Mouse (Mus musculus) hindbrain, embryonic 15.5 days (tissue): ENCODE data around the gene Slc35b2. TPM values are rescaled to one million over a fixed set of nuclear protein-coding genes. Genes with fewer than 3 reads are reported as not detected.

Source experiments
- polyA plus RNA-seq: library from polyadenylated mRNA; unstranded; fragments of >200 nt; fragmentation: Nextera tagmentation; extraction: Ambion mirVana; gene quantifications from 2 replicates; pipeline ENCODE4 v1.2.1, GENCODE M21; 2015

Gene Slc35b2
- polyA plus RNA-seq, 1 experiment from 2014 or later: 90.4 TPM

Other genes with a start within 250 kb of the Slc35b2 start
- 62.1 and 64.0 TPM in 2 replicates for gene Cdc5l, start 130.1 kb upstream of the Slc35b2 start, polyA plus RNA-seq
- gene Spats1, start 88.5 kb upstream of the Slc35b2 start, polyA plus RNA-seq: 1.8 and 2.2 TPM in 2 replicates
- 19.4 and 19.9 TPM in 2 replicates for gene Aars2, start 57.0 kb upstream of the Slc35b2 start, polyA plus RNA-seq
- 4.3 and 5.2 TPM in 2 replicates for gene Tcte1, start 40.4 kb upstream of the Slc35b2 start, polyA plus RNA-seq
- gene Tmem151b, start 14.2 kb upstream of the Slc35b2 start, polyA plus RNA-seq: 27.4 and 31.9 TPM in 2 replicates
- gene Nfkbie, start 8.2 kb upstream of the Slc35b2 start, polyA plus RNA-seq: 4.8 and 6.4 TPM in 2 replicates
- 1,555 and 1,567 TPM in 2 replicates for gene Hsp90ab1, start 9.4 kb downstream of the Slc35b2 start, polyA plus RNA-seq
- 43.7 and 46.4 TPM in 2 replicates for gene Slc29a1, start 35.7 kb downstream of the Slc35b2 start, polyA plus RNA-seq
- gene Mymx, start 38.2 kb downstream of the Slc35b2 start, polyA plus RNA-seq: not detected in 2 replicates
- 0.58 and 1.00 TPM in 2 replicates for gene Capn11, start 95.5 kb downstream of the Slc35b2 start, polyA plus RNA-seq
- gene Mrpl14, start 122.4 kb downstream of the Slc35b2 start, polyA plus RNA-seq: 120 and 129 TPM in 2 replicates
- gene Tmem63b, start 123.0 kb downstream of the Slc35b2 start, polyA plus RNA-seq: 149 and 155 TPM in 2 replicates
- 0.43 TPM in 1 of 2 replicates, not detected in the other for gene 1600014C23Rik, start 170.0 kb downstream of the Slc35b2 start, polyA plus RNA-seq